21 mouse cellular contexts compared by ENCODE assay signal in genomic region chr2:104431067-104431466, GRCm38 (mm10). TPM values are rescaled to one million over a fixed set of nuclear protein-coding genes. Genes with fewer than 3 reads are reported as not detected.
"Had no signal": no experiment of that assay in that cellular context is flagged by ENCODE, and none has a peak within 500 bp of the region (broad histone marks: within the 10 kb centered on the region; RNA-seq: fewer than 3 reads in every experiment).

No protein-coding gene starts in this region.

- H3K27me3 ChIP-seq: embryonic facial prominence, embryonic 12.5 days; embryonic facial prominence, embryonic 13.5 days; embryonic facial prominence, embryonic 15.5 days; forebrain, embryonic 12.5 days; forebrain, embryonic 13.5 days; forebrain, embryonic 15.5 days had no signal

- H3K4me1 ChIP-seq: embryonic facial prominence, embryonic 10.5 days; embryonic facial prominence, embryonic 12.5 days; embryonic facial prominence, embryonic 13.5 days; embryonic facial prominence, embryonic 15.5 days; forebrain, embryonic 10.5 days; forebrain, embryonic 12.5 days; forebrain, embryonic 13.5 days; forebrain, embryonic 15.5 days had no signal

- H3K4me3 ChIP-seq: embryonic facial prominence, embryonic 10.5 days; embryonic facial prominence, embryonic 12.5 days; embryonic facial prominence, embryonic 13.5 days; embryonic facial prominence, embryonic 15.5 days; erythroblast, embryonic 14.5 days; forebrain, embryonic 10.5 days; forebrain, embryonic 12.5 days; forebrain, embryonic 13.5 days; forebrain, embryonic 15.5 days; gastrocnemius, adult 2 months; heart, adult 2 months had no signal

- H3K27ac ChIP-seq: embryonic facial prominence, embryonic 10.5 days; embryonic facial prominence, embryonic 12.5 days; embryonic facial prominence, embryonic 13.5 days; forebrain, embryonic 10.5 days; forebrain, embryonic 12.5 days; forebrain, embryonic 13.5 days; forebrain, embryonic 15.5 days; gastrocnemius, adult 2 months; heart, adult 2 months had no signal

- H3K9me3 ChIP-seq: embryonic facial prominence, embryonic 10.5 days; embryonic facial prominence, embryonic 12.5 days; embryonic facial prominence, embryonic 13.5 days; embryonic facial prominence, embryonic 15.5 days; forebrain, embryonic 10.5 days; forebrain, embryonic 12.5 days; forebrain, embryonic 13.5 days; forebrain, embryonic 15.5 days had no signal

- DNase-seq: cerebellum, adult 8-10 months; cerebellum, adult 9-10 months; cerebellum, adult 9-11 months; embryo, embryonic 11 days; forebrain, postnatal 0 days; gastrocnemius, postnatal 10 days; gastrocnemius, postnatal 14 days; gastrocnemius, postnatal 25 days; gastrocnemius, postnatal 36 days; heart, adult 18-20 months; heart, adult 2 months had no signal

RNA-seq across cellular contexts. Expression of gene D430041D05Rik, which starts 20.3 kb away (rescaled TPM):
- polyA plus RNA-seq: erythroblast, embryonic 14.5 days had no signal
